Mouse (Mus musculus): ENCODE measurements around the gene Chp2.

DNA sequence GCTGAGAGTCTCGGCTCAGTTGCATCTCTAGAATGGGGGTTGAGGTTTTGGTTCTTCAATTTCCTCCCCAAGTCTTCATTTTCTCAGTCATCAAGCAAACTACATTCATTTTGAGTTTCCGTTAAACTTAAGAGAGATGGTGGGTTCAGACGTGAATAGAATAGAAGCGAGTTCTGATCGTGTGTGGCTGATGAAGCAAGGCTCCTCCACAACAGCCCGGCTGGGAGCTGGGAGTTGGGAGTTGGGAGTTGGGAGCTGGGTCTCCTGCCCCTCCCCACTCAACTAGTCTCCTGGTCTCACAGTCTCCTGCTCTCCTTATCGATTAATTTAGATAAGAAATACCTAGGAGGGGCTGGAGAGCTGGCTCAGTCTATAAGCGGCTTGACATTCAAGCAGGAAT lies 25.3 kb downstream of the Chp2 start:
- TF ChIP-seq CTCF (IDR thresholded peaks at IDR 0.05 in 2 of 3, conservative IDR thresholded peaks at IDR 0.05 in 1 of 3; ENCODE audit: control insufficient read depth in 1 of 3, insufficient read depth in 1 of 3, low read depth in 2 of 3, low read length in 3 of 3, poor library complexity in 1 of 3, severe bottlenecking in 1 of 3) (no peak), RAD21 (IDR thresholded peaks at IDR 0.05; ENCODE audit: low read depth, low read length) (no peak), POLR2A (IDR thresholded peaks at IDR 0.05; ENCODE audit: control insufficient read depth in 1 of 2, insufficient read depth in 1 of 2, low read depth in 1 of 2, low read length in 2 of 2, poor library complexity in 1 of 2) (no peak), ETS1 (IDR thresholded peaks at IDR 0.05; ENCODE audit: low read depth, low read length) (no peak)
